Mouse (Mus musculus): ENCODE data around the gene Slc9a9. TPM values are rescaled to one million over a fixed set of nuclear protein-coding genes. Genes with fewer than 3 reads are reported as not detected.

Slc9a9 gene
- total and polyA plus RNA-seq, 3 experiments: 0.46 to 0.71 TPM; not detected in 1

- Histone ChIP-seq H3K36me3 (ENCODE audit: control insufficient read depth in 1 of 2, insufficient read depth in 2 of 2, low read length in 2 of 2) (no peaks in the 10 kb centered on the region), H3K9me3 (replicated peaks; ENCODE audit: insufficient read depth, low read length) (no peaks in the 10 kb centered on the region), H3K9ac (ENCODE audit: control insufficient read depth, low read depth, low read length, poor library complexity, severe bottlenecking) (no peak overlapping the region), H3K4me1 (ENCODE audit: control insufficient read depth in 1 of 2, insufficient read depth in 2 of 2, low read length in 2 of 2) (no peaks in the 10 kb centered on the region; a peak in 1 of 4 replicates), H3K4me3 (ENCODE audit: control insufficient read depth in 1 of 2, insufficient read depth in 1 of 2, low read depth in 2 of 2, low read length in 2 of 2) (no peak overlapping the region), H3K27ac (ENCODE audit: control insufficient read depth, low read depth, low read length) (no peak overlapping the region), H3K79me2 (ENCODE audit: control insufficient read depth, insufficient read depth, low read length, poor library complexity) (no peaks in the 10 kb centered on the region), H3K27me3 (ENCODE audit: control insufficient read depth in 1 of 2, insufficient read depth in 2 of 2, low read length in 2 of 2) (no peaks in the 10 kb centered on the region)
- DNase-seq (ENCODE audit: low read depth, low spot score): peak; percentile 37
- TF ChIP-seq POLR2AphosphoS2 (IDR thresholded peaks at IDR 0.05; ENCODE audit: low read length) (no peak), USF2 (IDR thresholded peaks at IDR 0.05; ENCODE audit: borderline replicate concordance in 1 of 2, insufficient read depth in 1 of 2, low read depth in 1 of 2, low read length in 2 of 2) (no peak), ZKSCAN1 (IDR thresholded peaks at IDR 0.05; ENCODE audit: low read depth, low read length) (no peak), MAFK (IDR thresholded peaks at IDR 0.05; ENCODE audit: borderline replicate concordance, low read depth, low read length) (no peak), RAD21 (IDR thresholded peaks at IDR 0.05; ENCODE audit: low read depth, low read length) (no peak), MYB (IDR thresholded peaks at IDR 0.05; ENCODE audit: low read depth, low read length) (no peak), CTCF (IDR thresholded peaks at IDR 0.05 in 2 of 3, conservative IDR thresholded peaks at IDR 0.05 in 1 of 3; ENCODE audit: control insufficient read depth in 1 of 3, insufficient read depth in 1 of 3, low read depth in 2 of 3, low read length in 3 of 3, poor library complexity in 1 of 3, severe bottlenecking in 1 of 3) (no peak), ELF1 (IDR thresholded peaks at IDR 0.05; ENCODE audit: low read depth, low read length) (no peak), MXI1 (IDR thresholded peaks at IDR 0.05; ENCODE audit: low read depth, low read length) (no peak), POLR2A (IDR thresholded peaks at IDR 0.05; ENCODE audit: control insufficient read depth in 1 of 2, insufficient read depth in 1 of 2, low read depth in 1 of 2, low read length in 2 of 2, poor library complexity in 1 of 2) (no peak), GABPA (IDR thresholded peaks at IDR 0.05; ENCODE audit: low read depth, low read length) (no peak), TCF12 (IDR thresholded peaks at IDR 0.05; ENCODE audit: low read depth, low read length) (no peak), CHD2 (IDR thresholded peaks at IDR 0.05; ENCODE audit: low read length) (no peak)
Measured at GRCm38 (mm10) chr9:94656265-94656664, 13.4 kb upstream of the Slc9a9 start.

GRCm38 (mm10) chr9:94659401-94660152, 10.1 kb upstream of the Slc9a9 start:
- no peak overlapping the region for H3K9ac ChIP-seq (ENCODE audit: control insufficient read depth, low read depth, low read length, poor library complexity, severe bottlenecking)
- no peaks in the 10 kb centered on the region for H3K79me2 ChIP-seq (ENCODE audit: control insufficient read depth, insufficient read depth, low read length, poor library complexity)
- H3K36me3 ChIP-seq (ENCODE audit: control insufficient read depth in 1 of 2, insufficient read depth in 2 of 2, low read length in 2 of 2): peaks cover 0 to under 1% of the 10 kb centered on the region in 2 experiments; a peak in 1 of 4 replicates
- TF ChIP-seq MAZ (IDR thresholded peaks at IDR 0.05; ENCODE audit: low read depth, low read length): no peak
- TF ChIP-seq TCF12 (IDR thresholded peaks at IDR 0.05; ENCODE audit: low read depth, low read length): peak; percentile 77
- peak; percentile 52 for TF ChIP-seq ETS1 (IDR thresholded peaks at IDR 0.05; ENCODE audit: low read depth, low read length)
- no peak for TF ChIP-seq JUND (IDR thresholded peaks at IDR 0.05; ENCODE audit: low read depth, low read length)
- TF ChIP-seq UBTF (IDR thresholded peaks at IDR 0.05; ENCODE audit: borderline replicate concordance, insufficient read depth, low read depth, low read length): no peak
- TF ChIP-seq USF2 (IDR thresholded peaks at IDR 0.05; ENCODE audit: borderline replicate concordance in 1 of 2, insufficient read depth in 1 of 2, low read depth in 1 of 2, low read length in 2 of 2): no peak
- TF ChIP-seq SMC3 (IDR thresholded peaks at IDR 0.05; ENCODE audit: low read depth, low read length): no peak
- TF ChIP-seq SIN3A (IDR thresholded peaks at IDR 0.05; ENCODE audit: low read length): no peak
- TF ChIP-seq ZNF384 (IDR thresholded peaks at IDR 0.05; ENCODE audit: low read depth, low read length): no peak
- TF ChIP-seq EP300 (IDR thresholded peaks at IDR 0.05; ENCODE audit: low read depth in 1 of 2, low read length in 2 of 2): peak in 1 of 2 experiments; percentile 11; a peak in 1 of 4 replicates
- 0 out of 2 replicates have a peak, but pooled peaks have one; percentile 18 for TF ChIP-seq GATA1 (IDR thresholded peaks at IDR 0.05; ENCODE audit: low read depth, low read length)
- no peak for TF ChIP-seq ZC3H11A (IDR thresholded peaks at IDR 0.05; ENCODE audit: low read depth, low read length)
- no peaks in the 10 kb centered on the region for H3K27me3 ChIP-seq (ENCODE audit: control insufficient read depth in 1 of 2, insufficient read depth in 2 of 2, low read length in 2 of 2)
- no peak overlapping the region for H3K4me3 ChIP-seq (ENCODE audit: control insufficient read depth in 1 of 2, insufficient read depth in 1 of 2, low read depth in 2 of 2, low read length in 2 of 2)
- peak; percentile 23 for DNase-seq (ENCODE audit: low read depth, low spot score)
- H3K27ac ChIP-seq (ENCODE audit: control insufficient read depth, low read depth, low read length): no peak overlapping the region
- H3K4me1 ChIP-seq (ENCODE audit: control insufficient read depth in 1 of 2, insufficient read depth in 2 of 2, low read length in 2 of 2): no peaks in the 10 kb centered on the region; a peak in 2 of 4 replicates
- H3K9me3 ChIP-seq (replicated peaks; ENCODE audit: insufficient read depth, low read length): no peaks in the 10 kb centered on the region

Data from MEL (cell line).